Mouse (Mus musculus): Measurements from ENCODE around the gene Dpm1.

The Dpm1 gene

DNA sequence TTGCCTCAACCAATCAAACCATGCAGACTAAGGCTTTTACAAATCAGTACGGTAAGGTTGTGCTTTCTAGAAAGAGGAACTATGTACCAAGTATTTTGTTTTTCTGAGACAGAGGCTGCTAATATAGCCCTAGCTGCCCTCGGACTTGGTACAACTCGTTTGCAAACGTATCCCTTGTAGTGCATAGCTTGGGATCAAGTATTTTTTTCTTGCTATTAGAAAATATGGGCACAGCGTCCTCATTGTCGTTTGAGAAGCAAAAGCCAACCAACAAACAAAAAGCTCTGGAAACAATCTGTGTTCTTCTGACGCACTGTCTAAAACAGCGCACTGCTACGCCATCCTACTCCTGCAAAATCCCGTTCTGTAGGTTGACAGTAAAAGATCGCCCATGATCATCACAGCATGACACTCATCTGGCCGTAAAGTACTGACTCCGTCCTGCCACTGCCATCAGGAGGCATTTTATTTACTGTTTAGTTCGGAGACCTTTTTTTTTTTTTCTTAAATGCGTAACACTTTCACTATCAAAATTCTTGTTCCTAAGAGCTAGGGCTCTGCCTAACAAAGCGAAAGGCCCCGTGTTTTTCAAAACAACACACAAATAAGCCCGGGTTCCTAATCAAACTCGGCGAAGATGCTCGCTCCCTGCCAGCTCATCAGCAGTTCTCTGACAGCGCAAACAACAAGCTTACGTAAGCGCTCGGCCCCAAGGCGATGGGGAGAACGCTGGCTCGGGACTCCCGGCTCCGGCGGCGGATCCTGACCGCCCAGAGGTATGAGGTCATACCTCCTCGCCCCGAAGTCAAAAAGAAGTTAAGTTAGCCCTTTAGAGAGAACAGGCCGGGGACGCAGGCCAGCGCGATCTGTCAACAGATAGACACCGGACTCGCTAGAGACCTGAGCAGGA lies 1.0 kb downstream of the Dpm1 start:
- DNase-seq (ENCODE audit: extremely low read depth, low read depth, low spot score) = no peak

GRCm38 (mm10) chr2:168223326-168223725 lies 7.1 kb downstream of the Dpm1 start:
- DNase-seq (ENCODE audit: extremely low read depth, low read depth, low spot score) = no peak

DNA sequence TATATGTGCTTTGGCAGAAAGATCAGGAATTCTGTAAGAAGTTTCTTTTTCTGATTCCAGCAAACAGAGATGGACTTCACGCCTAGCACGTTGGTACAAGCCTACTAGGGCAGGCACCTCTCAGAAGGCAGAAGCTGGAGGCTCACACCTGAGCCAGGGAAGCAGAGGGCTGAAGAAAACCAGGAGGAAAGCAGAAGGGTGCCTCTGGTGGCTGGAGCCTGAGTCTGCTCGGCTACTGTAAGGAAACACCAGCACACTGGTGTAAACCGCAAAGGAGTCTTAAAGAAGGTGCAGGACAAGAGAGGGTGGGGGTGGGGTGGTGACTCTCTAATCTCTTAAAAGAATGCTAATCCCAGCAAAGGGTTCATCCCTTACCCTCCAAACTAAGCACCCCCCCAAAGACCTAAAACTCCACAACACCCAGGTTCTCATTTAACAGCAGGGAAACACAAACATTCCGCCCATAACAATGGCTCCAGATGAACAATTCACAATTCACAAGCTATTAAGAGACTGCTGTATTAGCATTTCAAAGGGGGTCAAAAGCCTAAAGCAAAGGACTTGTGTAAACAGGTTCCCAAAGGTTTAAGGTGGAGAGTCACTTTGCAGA lies 16.5 kb downstream of the Dpm1 start:
- DNase-seq (ENCODE audit: extremely low read depth, low read depth, low spot score) = no peak

DNA sequence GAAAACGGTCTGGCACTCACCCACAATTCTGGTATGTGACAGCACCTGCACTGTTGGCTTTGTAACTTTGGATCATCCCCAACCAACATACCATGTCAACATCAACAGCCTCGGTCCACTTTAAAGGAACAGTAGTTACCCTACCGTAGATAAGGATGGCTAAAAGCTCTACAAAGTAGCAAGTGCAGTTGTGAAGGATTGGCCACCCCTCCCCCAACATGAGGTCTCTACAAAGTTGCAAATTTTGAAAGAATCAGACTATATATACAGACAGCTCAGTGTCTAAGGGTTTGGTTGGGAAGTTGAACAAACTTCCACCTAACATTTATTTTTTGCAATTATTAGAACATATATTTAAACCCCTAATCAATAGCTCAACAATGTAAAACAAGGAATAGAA lies 22.5 kb downstream of the Dpm1 start:
- DNase-seq (ENCODE audit: extremely low read depth, low read depth, low spot score) = no peak

DNA sequence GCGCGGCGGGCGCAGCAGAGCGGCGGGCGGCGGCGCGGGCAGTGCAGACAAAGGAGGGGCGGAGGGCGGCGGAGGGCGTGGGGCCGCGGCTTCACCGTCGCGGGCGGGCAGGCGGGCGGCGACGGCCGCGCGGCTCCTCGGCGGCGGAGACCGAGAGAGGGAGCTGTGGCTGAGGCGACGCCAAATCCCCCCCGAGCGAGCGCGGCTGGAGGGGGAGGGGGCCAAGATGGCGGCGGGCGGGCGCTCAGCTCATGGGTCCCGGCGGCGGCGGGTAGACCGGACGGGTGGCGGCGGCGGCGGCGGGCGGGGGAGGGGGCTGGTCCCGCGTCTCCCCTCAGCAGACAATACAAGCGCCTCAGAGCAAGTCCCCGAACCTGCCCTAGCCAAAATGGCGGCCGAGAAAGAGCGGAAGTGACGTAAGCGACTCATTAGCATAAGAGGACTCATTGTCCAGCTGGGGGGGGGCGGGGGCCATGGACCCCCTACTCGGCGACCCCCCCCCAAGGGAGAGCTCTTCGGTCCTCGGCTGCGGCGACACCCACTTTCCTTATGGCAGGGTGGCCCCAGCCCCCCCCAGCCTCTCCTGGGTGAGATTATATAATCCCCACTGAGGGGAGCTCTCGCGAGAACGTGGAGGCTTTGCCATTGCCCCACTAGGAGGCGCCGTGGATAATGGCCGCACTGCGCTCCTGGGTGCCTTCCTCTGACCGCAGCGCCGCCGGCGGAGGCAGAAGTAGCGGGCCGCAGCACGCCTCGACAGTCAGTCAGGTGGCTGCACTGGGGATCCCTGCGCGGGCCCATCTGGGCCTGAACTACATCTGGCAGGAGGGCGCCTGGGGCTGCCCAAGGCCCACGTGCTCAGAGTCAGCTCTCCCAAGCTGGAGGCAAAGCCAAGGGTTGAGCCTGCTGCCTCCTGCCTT lies 23.4 kb downstream of the Dpm1 start, which contains the start of gene Adnp:
TSS of gene Adnp (minus strand) at position 388 of the 920 bp plus-strand sequence.
- DNase-seq (ENCODE audit: extremely low read depth, low read depth, low spot score) = peak; percentile 62

DNA sequence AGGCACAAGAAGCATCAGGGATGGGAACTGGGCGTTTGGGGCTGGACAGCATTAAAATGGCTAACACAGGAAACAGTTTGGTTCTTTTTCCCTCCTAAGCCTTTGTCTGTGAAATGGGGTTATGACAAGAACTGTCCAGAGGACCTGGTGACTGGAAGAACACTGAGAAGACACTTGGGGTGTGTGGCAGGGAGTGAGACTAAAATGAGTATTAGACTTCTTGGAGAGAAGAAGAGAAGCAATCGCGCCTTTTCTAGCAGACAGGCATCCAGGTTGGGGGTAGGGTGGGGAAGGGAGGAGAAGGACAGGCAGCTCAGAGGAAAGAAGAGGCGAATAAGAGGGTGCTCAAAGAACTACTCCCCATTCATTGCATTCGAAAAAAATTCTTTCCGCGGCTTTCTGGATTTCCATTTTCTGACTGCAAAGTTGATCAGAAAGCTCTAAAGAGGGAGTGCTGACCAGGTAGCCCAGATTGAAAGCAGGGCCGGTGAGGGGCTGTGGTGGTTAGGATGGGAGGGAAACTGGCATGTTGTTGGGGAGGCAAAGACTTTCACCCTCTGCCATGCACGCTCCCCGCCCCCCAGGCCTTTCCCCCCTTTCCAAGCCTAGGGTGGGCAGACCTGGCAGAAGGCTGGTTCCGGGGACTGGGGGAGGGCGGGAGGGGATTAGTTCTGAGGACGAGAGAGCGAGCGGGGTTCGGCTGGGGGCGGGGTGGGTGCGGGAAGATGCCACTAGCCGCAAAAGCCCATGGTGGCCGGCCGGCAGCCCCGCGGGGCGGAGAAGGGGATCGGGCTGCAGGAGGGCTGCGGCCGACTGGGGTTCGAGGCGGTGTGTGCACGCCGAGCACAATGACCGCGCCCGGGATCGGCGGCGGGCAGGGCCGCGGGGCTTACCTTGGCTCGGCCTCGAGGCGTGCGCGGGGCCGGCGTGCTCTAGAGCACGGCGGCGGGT lies 24.4 kb downstream of the Dpm1 start:
- no peak for DNase-seq (ENCODE audit: extremely low read depth, low read depth, low spot score)

DNA sequence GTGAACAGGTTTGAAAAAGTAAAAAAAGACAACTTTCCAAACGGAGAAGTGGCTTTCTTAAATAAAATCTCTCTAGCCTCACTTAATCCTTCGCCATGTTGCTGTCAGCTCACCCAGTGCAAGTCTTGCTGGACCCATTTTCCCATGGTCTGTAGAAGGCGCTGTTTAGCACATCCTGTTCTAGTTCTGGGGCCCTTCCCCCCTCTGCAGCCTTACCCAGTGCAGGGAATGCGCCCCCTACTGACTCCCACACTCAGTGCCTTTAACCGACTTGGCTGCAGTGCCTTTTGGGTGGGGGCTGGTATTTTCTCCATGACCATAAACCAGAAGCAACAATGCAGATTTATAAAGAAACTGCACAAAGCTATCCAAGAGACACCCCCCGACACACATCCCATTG lies 25.1 kb downstream of the Dpm1 start:
- DNase-seq (ENCODE audit: extremely low read depth, low read depth, low spot score) = peak; percentile 46

DNA sequence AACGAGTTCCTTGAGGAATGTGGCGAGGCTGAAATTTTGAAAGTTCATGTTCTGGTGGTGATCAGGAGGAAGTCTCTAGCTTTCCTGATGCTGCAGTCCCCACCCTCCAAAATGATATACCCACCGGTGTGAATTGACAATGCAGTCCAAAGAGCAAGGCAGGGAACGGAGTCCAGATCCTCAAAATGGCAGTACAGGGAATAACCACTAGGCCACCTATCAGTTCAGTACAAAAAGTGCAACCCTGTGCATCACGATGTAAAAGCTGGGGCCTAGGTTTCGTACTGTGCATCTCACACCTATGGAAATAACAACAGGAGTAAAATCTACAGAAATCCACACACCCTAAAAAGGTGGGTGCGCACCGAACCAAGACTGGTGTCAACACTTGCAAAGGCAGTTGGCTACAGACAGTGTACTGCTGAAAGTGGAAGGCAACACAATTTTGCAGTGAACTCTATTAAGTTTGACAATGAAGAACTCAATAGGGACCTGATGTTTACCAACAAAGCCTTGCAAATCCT lies 25.9 kb downstream of the Dpm1 start:
- DNase-seq (ENCODE audit: extremely low read depth, low read depth, low spot score) = no peak

DNA sequence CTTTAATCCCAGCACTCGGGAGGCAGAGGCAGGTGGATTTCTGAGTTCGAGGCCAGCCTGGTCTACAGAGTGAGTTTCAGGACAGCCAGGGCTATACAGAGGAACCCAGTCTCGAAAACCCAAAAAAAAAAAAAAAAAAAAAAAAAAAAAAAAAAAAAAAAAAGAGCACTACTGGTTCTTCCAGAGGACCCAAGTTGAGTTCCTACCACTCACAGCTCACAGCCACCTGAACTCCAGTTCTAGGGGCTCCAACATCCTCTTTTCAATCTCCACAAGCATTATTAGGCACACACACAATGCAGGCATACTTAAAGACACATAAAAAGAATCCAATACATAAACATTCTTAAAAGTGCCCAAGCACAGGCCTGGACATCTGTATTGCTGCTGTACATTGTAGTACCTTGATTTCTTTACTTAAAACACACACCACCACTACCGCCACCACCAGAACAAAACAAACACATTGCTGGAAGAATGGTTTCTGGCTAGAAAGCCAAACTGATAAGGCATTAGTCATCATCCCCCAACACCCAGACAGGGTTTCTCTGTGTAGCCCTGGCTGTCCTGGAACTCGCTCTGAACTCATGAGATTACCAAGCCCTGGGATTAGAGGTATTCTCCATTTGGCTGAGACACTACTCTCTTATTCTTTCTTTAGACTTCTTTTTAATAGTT lies 30.2 kb downstream of the Dpm1 start:
- no peak for DNase-seq (ENCODE audit: extremely low read depth, low read depth, low spot score)

DNA sequence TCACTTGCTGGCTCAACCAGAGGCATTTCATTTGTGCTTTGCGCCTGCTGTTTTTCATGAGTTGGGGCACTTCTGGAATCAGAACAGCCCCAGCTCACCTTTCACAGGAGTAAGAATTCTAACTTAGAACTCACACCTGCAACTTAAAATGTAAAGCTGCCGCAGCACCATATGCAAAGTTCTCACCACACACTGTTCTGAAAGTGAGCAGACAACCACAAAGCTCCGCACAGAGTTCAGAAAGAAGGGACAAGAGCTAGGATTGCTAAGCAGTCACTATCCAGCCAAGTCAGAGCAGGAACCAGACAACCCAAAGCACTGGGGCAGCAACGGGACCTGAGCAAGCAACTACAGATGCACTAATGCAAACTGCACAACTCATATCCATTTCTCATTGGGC lies 30.9 kb downstream of the Dpm1 start:
- no peak for DNase-seq (ENCODE audit: extremely low read depth, low read depth, low spot score)

GRCm38 (mm10) chr2:168198421-168198820 lies 32.0 kb downstream of the Dpm1 start:
- no peak for DNase-seq (ENCODE audit: extremely low read depth, low read depth, low spot score)

GRCm38 (mm10) chr2:168195721-168196120 lies 34.7 kb downstream of the Dpm1 start:
- no peak for DNase-seq (ENCODE audit: extremely low read depth, low read depth, low spot score)

DNA sequence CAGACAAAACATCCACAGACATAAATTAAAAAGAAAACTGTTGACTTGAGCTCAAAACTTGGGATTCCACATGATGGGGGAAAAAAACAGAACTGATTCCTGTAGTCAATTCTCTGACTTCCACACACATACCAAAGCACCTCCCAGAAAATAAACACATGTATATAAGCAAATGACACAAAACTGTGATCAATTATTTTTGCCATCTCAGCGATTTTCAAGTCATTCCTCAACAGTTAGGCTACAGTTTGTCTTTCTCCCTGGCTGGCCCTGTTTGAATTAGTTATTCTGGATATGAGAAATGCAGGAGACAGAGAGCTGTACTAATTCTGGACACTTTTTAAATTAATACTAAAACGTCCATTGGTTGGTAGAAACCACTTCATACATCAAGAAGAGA lies 36.7 kb downstream of the Dpm1 start:
- DNase-seq (ENCODE audit: extremely low read depth, low read depth, low spot score) = no peak

GRCm38 (mm10) chr2:168191856-168192255 lies 38.5 kb downstream of the Dpm1 start:
- DNase-seq (ENCODE audit: extremely low read depth, low read depth, low spot score) = no peak

DNA sequence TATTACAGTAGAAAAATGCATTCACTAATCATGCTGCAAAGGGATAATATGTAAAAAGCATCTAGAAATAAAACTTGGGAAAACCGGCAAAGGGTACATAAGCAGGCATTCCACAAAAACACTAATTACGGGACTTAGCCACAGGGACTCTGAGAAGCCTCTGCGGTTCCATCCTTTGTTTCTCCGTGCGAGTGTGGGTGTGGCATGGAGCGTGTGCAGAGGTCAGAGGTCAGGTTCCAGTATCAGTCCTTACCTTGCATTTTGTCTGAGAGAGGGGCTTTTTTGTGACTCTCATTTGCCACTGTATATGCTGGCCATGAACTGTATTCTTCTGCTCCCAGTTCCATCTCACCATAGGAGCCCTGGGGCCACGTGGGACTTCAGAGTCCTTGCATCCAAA lies 54.4 kb downstream of the Dpm1 start:
- no peak for DNase-seq (ENCODE audit: extremely low read depth, low read depth, low spot score)

GRCm38 (mm10) chr2:168170167-168170685 lies 60.2 kb downstream of the Dpm1 start:
- DNase-seq (ENCODE audit: extremely low read depth, low read depth, low spot score) = peak; percentile 65

DNA sequence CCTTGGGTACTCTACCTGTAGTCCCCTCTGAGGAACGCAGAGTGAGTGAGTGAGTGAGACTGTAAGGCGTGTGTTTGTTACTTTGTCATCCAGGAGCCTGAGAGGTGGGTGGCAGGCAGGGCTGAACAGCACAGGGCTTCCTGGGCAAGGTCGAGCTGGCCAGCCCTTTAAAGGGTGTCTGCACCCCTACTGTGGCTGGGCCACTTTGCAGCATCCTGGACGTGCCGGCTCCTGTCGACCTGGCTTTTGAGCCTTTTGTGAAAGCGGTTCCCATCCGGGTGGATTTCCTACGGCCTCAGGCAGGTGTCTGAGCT lies 60.6 kb downstream of the Dpm1 start:
- DNase-seq (ENCODE audit: extremely low read depth, low read depth, low spot score) = no peak

- DNase-seq (ENCODE audit: extremely low read depth, low read depth, low spot score) = no peak
Observed at GRCm38 (mm10) chr2:168168892-168169799, 61.2 kb downstream of the Dpm1 start.

Measured in fat pad, adult 2 months (tissue).